Mouse (Mus musculus): ENCODE measurements at regions not wholly inside any gene's neighbourhood (a gene's known extent, or its start where the extent isn't known, plus 50 kb on each side); places are given as distances from the start of the nearest gene placed in this dataset.
A peak's percentile ranks its signal among the peaks of the same experiment; 100 is the strongest.
"Not testable (repeated sequence)": the region's sequence is repeated elsewhere in the genome, so short reads cannot be mapped to it uniquely, and the experiment has no call there.

- DNase-seq (ENCODE audit: low spot score in 2 of 2) = peak in 1 of 2 experiments; percentile 18
These were observed 641.1 kb upstream of the Nrxn1 start for GRCm38 (mm10) chr17:91733927-91734324.

GRCm38 (mm10) chr17:91733174-91733926, 640.5 kb upstream of the Nrxn1 start:
- DNase-seq (ENCODE audit: low spot score in 2 of 2) = no peak

GRCm38 (mm10) chr17:91710412-91710811, 617.5 kb upstream of the Nrxn1 start:
- no peak for DNase-seq (ENCODE audit: low spot score in 2 of 2)

- DNase-seq (ENCODE audit: low spot score in 2 of 2) = no peak
These were observed 598.2 kb upstream of the Nrxn1 start for GRCm38 (mm10) chr17:91691063-91691462.

- DNase-seq (ENCODE audit: low spot score in 2 of 2) = no peak
These were observed 564.6 kb upstream of the Nrxn1 start for GRCm38 (mm10) chr17:91657449-91657848.

GRCm38 (mm10) chr17:91657036-91657435, 564.2 kb upstream of the Nrxn1 start:
- DNase-seq (ENCODE audit: low spot score in 2 of 2) = no peak

- DNase-seq (ENCODE audit: low spot score in 2 of 2) = no peak
These were observed 539.0 kb upstream of the Nrxn1 start for GRCm38 (mm10) chr17:91631915-91632314.

- DNase-seq (ENCODE audit: low spot score in 2 of 2) = not testable (repeated sequence)
These were observed 521.3 kb upstream of the Nrxn1 start for GRCm38 (mm10) chr17:91614175-91614574.

GRCm38 (mm10) chr17:91589120-91589519, 496.2 kb upstream of the Nrxn1 start:
- DNase-seq (ENCODE audit: low spot score in 2 of 2) = no peak

GRCm38 (mm10) chr17:91551058-91551691, 458.3 kb upstream of the Nrxn1 start:
- DNase-seq (ENCODE audit: low spot score in 2 of 2) = not testable (repeated sequence)

GRCm38 (mm10) chr17:91531488-91531887, 438.6 kb upstream of the Nrxn1 start:
- DNase-seq (ENCODE audit: low spot score in 2 of 2) = no peak

GRCm38 (mm10) chr17:91517256-91517655, 424.4 kb upstream of the Nrxn1 start:
- DNase-seq (ENCODE audit: low spot score in 2 of 2) = no peak

All from right cerebral cortex, postnatal 10 days (tissue).